Mouse (Mus musculus) heart, postnatal 25 days (tissue): ENCODE results near the gene Zfp451. TPM values are rescaled to one million over a fixed set of nuclear protein-coding genes. Genes with fewer than 3 reads are reported as not detected.
"Not testable (repeated sequence)": the region's sequence is repeated elsewhere in the genome, so short reads cannot be mapped to it uniquely, and the experiment has no call there.

Source experiments
- DNase-seq: peaks from one replicate; pipeline ENCODE4 v3.0.0; 2022; ENCODE audit warnings: low spot score
- intact Hi-C: fragments of 180-260 bp; cut with DNase I; formaldehyde crosslinking; loops from one replicate; pipeline ENCODE4 v1.15.1; 2025
- total RNA-seq, 2 experiments: library from RNA; stranded (reverse); gene quantifications; 2 replicates each; pipeline ENCODE4 v1.2.3; 2021

The Zfp451 gene
- total RNA-seq = 10 to 100 TPM; 13.6 to 16.4 TPM

- intact Hi-C loops = no loop called here
- DNase-seq = peak; percentile 83
Measured at GRCm38 (mm10) chr1:33813868-33814794, at the start of gene Zfp451. Zfp451 (minus strand) TSS chr1:33814595.

GRCm38 (mm10) chr1:33846807-33847206, 32.4 kb upstream of the Zfp451 start:
- intact Hi-C loops = no loop called here
- DNase-seq = no peak

- intact Hi-C loops = no loop called here
- no peak for DNase-seq
Measured at GRCm38 (mm10) chr1:33843823-33844222, 29.4 kb upstream of the Zfp451 start.

- DNase-seq, intact Hi-C loops: not testable (repeated sequence)
Measured at GRCm38 (mm10) chr1:33838952-33839351, 24.6 kb upstream of the Zfp451 start.

- no peak for DNase-seq
- intact Hi-C loops = no loop called here
Measured at GRCm38 (mm10) chr1:33830586-33830985, 16.2 kb upstream of the Zfp451 start.

- intact Hi-C loops = no loop called here
- no peak for DNase-seq
Measured at GRCm38 (mm10) chr1:33817931-33818330, 3.5 kb upstream of the Zfp451 start.

- no peak for DNase-seq
- intact Hi-C loops = no loop called here
Measured at GRCm38 (mm10) chr1:33813495-33813867, 914 bp downstream of the Zfp451 start.

- intact Hi-C loops = no loop called here
Measured at GRCm38 (mm10) chr1:33803323-33803722, 11.1 kb downstream of the Zfp451 start.

GRCm38 (mm10) chr1:33799620-33800019, 14.8 kb downstream of the Zfp451 start:
- intact Hi-C loops = no loop called here
- no peak for DNase-seq

More at GRCm38 (mm10) chr1:33803323-33803722, 11.1 kb downstream of the Zfp451 start:
- DNase-seq = no peak

GRCm38 (mm10) chr1:33788493-33788892, 25.9 kb downstream of the Zfp451 start:
- no peak for DNase-seq
- intact Hi-C loops = no loop called here

GRCm38 (mm10) chr1:33788072-33788471, 26.3 kb downstream of the Zfp451 start:
- intact Hi-C loops = no loop called here
- no peak for DNase-seq

- DNase-seq = no peak
- intact Hi-C loops = no loop called here
Measured at GRCm38 (mm10) chr1:33784561-33784960, 29.8 kb downstream of the Zfp451 start.

GRCm38 (mm10) chr1:33776175-33776611, 38.2 kb downstream of the Zfp451 start:
- intact Hi-C loops = no loop called here
- DNase-seq = no peak

- no peak for DNase-seq
- intact Hi-C loops = no loop called here
Measured at GRCm38 (mm10) chr1:33772106-33772505, 42.3 kb downstream of the Zfp451 start.

- intact Hi-C loops = no loop called here
- no peak for DNase-seq
Measured at GRCm38 (mm10) chr1:33771621-33772020, 42.8 kb downstream of the Zfp451 start.

GRCm38 (mm10) chr1:33768827-33769226, 45.6 kb downstream of the Zfp451 start:
- intact Hi-C loops = no loop called here
- no peak for DNase-seq

GRCm38 (mm10) chr1:33768091-33768787, 46.2 kb downstream of the Zfp451 start:
- no peak for DNase-seq
- intact Hi-C loops = no loop called here

- intact Hi-C loops = no loop called here
- DNase-seq = no peak
Measured at GRCm38 (mm10) chr1:33766520-33767508, 47.6 kb downstream of the Zfp451 start.

- intact Hi-C loops = no loop called here
Measured at GRCm38 (mm10) chr1:33765468-33766080, 48.8 kb downstream of the Zfp451 start.

More at GRCm38 (mm10) chr1:33765468-33766080, 48.8 kb downstream of the Zfp451 start:
- DNase-seq = no peak
